Mouse (Mus musculus) WW6 (cell line): ENCODE data around the gene Atp5e.
A peak's percentile ranks its signal among the peaks of the same experiment; 100 is the strongest.

Experiments
- DNase-seq: peaks from one replicate; pipeline ENCODE4 v3.0.0-alpha.2; 2013; ENCODE audit warnings: low read depth, low spot score

Gene Atp5e

DNA sequence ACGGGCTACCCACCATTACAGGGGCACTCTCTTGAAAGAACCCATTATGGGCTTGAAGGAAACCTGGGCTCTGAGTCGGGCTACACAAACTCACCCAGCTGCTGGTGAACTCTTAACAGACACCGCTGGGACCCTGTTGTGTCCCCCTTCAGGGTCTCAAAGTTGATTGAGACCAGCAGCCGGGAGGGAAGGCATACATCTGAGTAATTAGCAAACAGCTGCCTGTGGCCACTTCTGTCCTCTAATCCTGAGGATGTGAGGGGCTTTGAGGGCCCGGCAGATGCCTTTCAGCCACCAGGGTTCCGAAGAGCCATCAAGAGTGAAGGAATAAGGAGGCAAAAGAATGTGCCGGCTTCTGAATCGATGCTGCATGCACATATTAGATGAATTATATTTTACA, 17.0 kb downstream of the Atp5e start:
- DNase-seq: no peak

GRCm38 (mm10) chr2:174446492-174446891, 17.4 kb downstream of the Atp5e start:
- DNase-seq: no peak

DNA sequence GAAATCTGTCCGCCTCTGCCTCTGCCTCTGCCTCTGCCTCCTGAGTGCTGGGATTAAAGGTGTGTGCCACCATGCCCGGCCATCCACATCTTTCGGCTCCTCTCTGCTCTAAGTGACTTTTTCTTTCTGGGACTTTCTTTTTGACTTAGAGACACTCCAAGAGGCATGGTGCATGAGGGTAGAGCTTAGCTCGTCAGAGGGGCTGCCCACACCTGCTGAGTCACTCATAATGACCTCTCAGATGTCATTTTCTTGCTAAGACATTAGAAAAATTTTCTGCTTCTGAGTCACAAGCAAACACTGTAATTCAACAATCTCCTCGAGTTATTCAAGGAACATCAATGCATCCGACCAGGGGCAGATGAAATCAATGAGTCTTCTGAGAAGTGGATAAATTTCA, 18.9 kb downstream of the Atp5e start:
- DNase-seq: no peak

DNA sequence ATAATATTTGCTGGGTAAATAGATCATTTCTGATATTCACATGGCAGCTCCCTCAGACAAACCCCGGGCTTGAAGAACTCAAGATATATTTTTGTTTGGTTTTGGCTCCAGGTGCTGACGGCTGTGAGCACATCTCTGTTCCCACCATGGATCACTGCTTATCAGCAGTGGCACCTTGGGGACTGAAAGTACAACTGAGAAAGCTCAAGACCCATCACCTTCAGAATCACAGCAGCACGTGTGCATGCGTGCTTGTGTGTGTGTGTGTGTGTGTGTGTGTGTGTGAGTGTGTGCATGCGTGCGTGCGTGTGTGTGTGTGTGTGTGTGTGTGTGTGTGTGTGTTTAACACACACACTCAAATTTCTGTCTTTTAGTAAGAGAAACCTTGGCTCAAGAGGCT, 19.5 kb downstream of the Atp5e start:
- DNase-seq: no peak

GRCm38 (mm10) chr2:174443046-174443445, 20.9 kb downstream of the Atp5e start:
- DNase-seq: no peak

DNA sequence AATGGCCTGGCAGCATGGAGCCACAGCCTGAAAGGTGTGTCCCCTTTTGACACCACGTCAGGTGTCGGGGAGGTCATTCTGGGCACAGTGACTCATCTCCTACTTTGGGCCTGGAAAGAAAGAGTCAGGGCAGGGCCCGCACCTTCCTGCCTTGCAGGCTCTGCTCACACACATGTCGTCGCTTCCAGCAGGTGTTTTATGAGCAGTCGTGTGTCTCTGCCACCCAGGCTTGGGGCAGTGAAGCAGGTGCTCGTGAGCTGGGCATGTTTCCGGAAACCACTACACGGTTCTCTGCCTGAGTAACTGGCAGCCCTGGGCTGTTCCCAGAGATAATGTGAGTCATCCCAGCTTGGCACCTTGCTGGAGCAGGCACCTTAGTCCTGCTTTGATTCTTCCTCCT, 21.4 kb downstream of the Atp5e start:
- DNase-seq: no peak

GRCm38 (mm10) chr2:174441898-174442297, 22.0 kb downstream of the Atp5e start:
- DNase-seq: no peak

DNA sequence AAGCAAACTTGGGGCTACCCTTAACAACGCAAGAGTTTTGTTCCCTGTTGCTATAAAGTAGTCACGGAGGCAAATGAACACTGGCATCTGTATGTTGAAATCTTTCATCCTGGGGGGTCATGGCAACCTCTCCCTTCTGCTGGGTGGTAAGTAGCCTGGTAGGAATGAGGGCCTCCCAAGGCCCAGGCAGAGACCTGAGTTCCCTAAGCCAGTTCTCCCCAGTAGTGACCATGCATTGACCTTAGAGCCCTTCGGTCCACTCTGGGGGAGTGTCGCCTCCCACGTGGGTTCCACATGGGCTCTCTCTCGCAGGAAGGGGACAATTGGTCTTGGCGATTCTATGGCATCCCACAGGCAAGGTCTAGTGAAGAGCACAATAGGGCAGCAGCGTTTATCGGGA, 23.9 kb downstream of the Atp5e start:
- DNase-seq: no peak

DNA sequence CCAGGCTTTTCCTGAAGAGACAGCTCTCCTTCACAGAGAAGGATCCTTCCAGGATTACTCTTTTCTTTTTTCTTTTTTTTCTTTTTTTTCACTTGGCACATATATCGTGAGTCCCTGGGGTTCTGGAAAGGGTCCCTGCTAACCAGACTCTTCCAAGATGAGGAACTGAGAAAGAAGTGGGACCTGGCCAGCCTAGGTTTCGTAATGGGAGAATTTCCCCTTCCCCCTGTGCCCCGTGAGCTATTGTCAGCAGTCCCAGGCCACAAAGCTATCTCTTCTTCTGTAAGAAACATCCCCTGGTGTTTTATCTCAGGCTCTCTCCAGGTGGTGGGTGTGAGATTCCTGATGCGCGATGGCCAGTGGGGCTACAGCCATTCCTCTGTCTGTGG, 24.5 kb downstream of the Atp5e start:
- no peak for DNase-seq

DNA sequence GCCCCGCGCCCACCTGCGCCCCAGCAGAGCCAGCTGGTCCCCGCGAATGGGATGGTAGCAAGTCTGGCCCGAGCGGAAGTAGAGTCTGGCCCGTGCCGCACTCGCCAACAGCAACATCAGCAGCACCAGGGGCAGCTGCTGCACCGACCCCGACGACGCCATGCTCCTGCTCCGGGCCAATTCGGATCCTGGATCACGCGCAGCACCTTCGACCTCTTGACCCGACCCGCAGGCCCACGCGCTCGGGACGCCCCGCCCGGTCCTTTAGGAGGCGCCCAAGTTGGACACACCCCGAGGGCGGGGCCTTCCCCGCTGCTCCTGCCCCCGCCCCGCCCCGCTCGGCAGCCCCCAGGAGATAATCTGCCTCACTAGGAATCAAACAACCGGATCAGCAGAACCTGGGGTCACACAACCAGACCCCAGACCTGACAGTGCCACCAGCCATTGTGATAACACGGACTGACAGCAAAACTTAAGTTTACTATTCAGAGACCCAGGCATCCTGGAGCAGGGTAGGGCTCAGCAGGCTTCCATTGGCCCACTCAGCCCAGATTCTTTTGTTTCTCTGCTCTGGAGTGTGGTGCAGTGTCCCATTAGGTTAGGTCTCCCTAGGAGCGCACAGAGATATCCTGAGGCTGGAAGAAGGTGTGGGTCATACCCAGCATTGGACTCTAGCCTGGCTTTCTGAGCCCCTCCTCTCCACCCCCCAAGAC, 25.0 kb downstream of the Atp5e start, which contains the start of gene Ctsz:
Gene Ctsz (minus strand): TSS at position 303 of the 713 bp plus-strand sequence.
- DNase-seq: no peak

GRCm38 (mm10) chr2:174438181-174438580, 25.7 kb downstream of the Atp5e start:
- DNase-seq: no peak

DNA sequence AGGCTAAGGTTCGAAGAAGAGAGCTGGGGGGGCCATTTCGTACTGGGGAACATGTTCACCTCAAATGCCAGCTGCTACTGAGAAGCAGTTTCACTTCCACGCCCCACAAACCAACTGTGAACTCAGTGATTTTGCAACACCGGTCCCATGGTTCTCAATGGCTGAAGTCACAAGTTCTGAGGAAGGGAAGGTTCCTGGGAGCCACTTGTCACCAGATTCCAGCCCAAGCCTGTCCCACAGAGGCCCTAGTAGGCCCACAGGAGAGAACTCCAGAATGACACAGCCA, 26.3 kb downstream of the Atp5e start:
- DNase-seq: no peak

GRCm38 (mm10) chr2:174436916-174437696, 26.8 kb downstream of the Atp5e start:
- DNase-seq: no peak

DNA sequence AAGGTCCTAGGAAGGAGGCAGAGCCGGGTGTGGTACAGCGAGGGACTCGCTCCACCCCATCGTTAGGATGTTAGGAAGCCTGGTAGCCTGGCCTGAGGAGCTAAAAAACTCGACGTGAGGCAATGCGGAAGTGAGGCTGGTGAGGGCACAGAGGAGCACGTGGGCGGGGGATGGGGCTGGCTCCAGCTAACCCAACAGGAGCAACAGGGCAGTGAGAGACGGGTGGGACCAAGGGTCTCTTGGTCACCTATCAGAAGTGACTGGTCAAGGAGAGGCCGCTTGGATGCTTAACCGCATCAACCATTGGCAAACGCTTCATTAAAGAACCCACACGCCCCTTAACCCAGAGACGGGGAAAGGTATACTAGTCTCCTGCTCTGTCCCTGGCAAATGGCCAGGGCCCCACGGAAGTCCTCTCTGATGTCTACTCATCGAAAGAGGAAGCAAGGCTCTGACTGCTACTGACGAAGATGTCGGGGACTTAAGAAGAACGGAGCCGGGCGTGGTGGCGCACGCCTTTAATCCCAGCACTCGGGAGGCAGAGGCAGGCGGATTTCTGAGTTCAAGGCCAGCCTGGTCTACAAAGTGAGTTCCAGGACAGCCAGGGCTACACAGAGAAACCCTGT, 27.7 kb downstream of the Atp5e start:
- no peak for DNase-seq

DNA sequence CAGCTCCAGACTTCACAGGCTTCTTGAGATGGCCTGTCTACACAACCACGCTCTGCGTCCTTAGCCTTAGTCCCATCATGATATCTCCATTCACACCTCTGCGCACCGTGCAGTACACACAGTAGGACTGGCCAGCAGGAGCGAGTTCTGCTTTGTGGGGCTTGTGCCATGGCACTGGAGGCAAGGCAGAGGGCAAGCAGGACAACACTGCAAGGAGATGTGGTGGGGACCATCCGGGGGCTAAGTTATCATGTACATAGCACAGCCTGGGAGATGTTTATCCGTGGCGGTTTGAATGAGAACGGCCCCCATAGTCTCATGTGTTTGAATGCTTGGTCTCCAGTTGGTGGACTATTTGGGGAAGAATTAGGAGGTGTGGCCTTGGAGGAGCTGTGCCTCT, 29.0 kb downstream of the Atp5e start:
- DNase-seq: no peak

- DNase-seq: no peak
These were observed 34.8 kb downstream of the Atp5e start for GRCm38 (mm10) chr2:174428996-174429591.

DNA sequence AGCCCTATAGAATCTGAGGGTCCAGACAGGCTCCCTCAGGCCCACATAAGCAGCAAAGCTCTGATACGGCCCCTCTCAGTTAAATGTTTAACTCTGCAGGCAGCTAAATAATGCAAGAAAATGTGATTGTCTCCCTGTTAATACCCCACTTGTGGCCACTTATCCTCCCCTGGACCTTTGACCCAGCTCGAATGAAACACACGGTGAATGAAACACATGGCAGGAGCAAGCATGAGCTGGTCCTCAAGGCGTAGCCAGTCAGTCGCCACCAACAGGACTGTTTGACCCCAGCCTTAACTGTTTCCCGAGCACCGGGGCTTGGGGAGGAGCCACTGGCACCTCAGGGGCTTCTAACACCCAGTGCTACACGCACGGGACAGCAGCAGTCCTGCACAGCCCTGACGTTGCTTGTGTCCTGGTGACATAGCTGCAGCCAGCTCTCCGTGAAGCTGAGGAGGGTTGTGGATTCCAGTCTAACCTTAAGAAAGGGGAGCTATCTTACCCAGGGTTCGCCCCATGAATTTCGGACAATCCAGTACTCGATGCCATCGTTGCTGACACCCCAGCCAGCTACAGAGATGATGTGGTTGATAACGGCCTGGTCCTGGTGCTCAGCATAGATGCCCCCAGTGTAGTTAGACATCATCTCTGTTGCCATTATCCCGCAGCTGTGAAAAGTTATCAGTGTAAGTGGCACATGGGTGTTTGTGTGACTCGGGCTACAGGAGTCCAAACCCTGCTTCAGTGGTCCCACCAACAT, 35.6 kb downstream of the Atp5e start:
- no peak for DNase-seq

DNA sequence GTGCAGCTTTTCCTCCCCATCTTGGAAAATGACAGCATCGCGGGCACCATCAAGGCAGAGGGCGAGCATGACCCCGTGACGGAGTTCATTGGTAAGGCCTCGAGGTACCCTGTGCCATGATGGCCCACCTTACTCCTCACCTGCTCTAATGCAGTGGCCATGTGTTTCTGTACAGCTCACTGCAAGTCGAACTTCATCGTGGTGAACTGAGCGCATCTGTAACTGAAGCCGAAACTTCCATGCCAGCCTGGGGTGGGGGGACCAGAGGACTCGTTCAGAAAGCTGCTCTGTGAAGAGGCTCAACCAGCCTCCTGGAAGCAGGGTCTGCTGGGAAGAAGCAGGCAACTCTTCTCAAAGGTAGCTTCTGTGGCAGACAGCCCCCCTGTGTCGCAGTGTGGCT, 37.0 kb downstream of the Atp5e start:
- no peak for DNase-seq

- DNase-seq: no peak
These were observed 39.4 kb downstream of the Atp5e start for GRCm38 (mm10) chr2:174424301-174425085.

DNA sequence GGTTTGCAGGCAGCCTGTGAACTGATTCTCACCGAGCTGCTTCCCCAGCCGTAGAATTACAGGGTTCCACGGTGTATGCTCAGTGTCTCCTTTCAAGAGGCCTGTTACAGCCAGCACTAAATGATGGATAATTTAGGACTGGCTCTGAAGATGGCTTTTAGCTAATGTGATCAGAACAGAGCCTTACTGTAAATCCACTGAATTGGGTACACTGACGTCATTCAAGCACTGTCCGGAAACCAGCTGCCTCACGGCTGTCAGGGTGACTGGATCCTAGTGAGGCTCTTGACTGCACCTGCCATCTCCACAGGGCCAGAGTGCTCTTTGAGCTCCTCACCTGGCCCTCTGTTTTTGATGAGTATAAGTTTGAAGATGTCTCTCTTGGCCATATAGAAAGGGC, 42.8 kb downstream of the Atp5e start:
- no peak for DNase-seq

GRCm38 (mm10) chr2:174415731-174416310, 48.1 kb downstream of the Atp5e start, which contains the start of gene Nelfcd:
Nelfcd (plus strand) TSS chr2:174415804.
- DNase-seq: peak; percentile 88
